Mouse (Mus musculus): ENCODE measurements around the gene Xpr1. TPM values are rescaled to one million over a fixed set of nuclear protein-coding genes. Genes with fewer than 3 reads are reported as not detected.

Xpr1 gene
- polyA plus RNA-seq, 1 experiment from 2014 or later: 7.5 TPM

GRCm38 (mm10) chr1:155427126-155427865 lies 10.1 kb upstream of the Xpr1 start:
- Histone ChIP-seq H3K4me3 (no peak overlapping the region), H3K4me2 (no peak overlapping the region), H3K9ac (no peak overlapping the region), H3K27me3 (no peaks in the 10 kb centered on the region), H3K27ac (no peak overlapping the region), H3K9me3 (no peaks in the 10 kb centered on the region), H3K4me1 (no peaks in the 10 kb centered on the region), H3K36me3 (no peaks in the 10 kb centered on the region)
- 66% methylated on average over 6 of the region's 6 CpGs for WGBS
- ATAC-seq (ENCODE audit: insufficient number of reproducible peaks, low FRiP score, low TSS enrichment, low read depth): no peak

DNA sequence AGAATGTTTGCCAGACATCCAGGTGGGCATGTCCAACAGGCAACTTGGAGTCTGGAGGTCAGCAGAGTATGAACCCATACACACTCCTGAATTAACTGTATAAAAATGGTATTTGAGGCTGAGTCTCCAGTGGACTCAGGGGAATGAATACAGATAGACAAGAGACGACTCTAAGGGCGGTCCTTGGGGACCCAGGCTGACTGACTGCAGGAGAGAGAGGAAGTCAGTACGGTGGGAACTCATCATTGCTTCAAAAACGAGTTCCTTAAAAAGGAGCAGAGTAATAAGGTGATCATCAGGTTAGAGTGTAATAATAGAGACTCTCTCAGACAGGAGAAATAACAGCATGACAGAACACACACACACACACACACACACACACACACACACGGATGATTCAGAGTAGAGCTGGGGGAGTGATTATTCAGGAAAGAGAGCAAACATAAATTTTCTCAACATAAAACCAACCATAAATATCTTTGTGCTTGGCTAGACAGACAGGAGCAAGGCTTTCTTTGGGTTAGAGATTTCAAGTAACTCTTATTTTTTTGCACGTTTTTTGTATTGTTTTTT lies 8.6 kb upstream of the Xpr1 start:
- H3K27ac ChIP-seq: no peak overlapping the region
- no peak overlapping the region for H3K9ac ChIP-seq
- H3K36me3 ChIP-seq: no peaks in the 10 kb centered on the region
- H3K4me2 ChIP-seq: no peak overlapping the region
- no peaks in the 10 kb centered on the region for H3K9me3 ChIP-seq
- no peaks in the 10 kb centered on the region for H3K27me3 ChIP-seq
- no peaks in the 10 kb centered on the region for H3K4me1 ChIP-seq
- no peak overlapping the region for H3K4me3 ChIP-seq
- no peak for ATAC-seq (ENCODE audit: insufficient number of reproducible peaks, low FRiP score, low TSS enrichment, low read depth)
- 56% methylated on average over 6 of the region's 6 CpGs for WGBS

GRCm38 (mm10) chr1:155425285-155425684 lies 8.1 kb upstream of the Xpr1 start:
- WGBS: 83% methylated on average over 5 of the region's 5 CpGs
- no peaks in the 10 kb centered on the region for H3K27me3 ChIP-seq
- ATAC-seq (ENCODE audit: insufficient number of reproducible peaks, low FRiP score, low TSS enrichment, low read depth): no peak
- H3K9ac ChIP-seq: no peak overlapping the region
- H3K4me3 ChIP-seq: no peak overlapping the region
- no peaks in the 10 kb centered on the region for H3K4me1 ChIP-seq
- no peak overlapping the region for H3K4me2 ChIP-seq
- no peaks in the 10 kb centered on the region for H3K36me3 ChIP-seq
- H3K9me3 ChIP-seq: no peaks in the 10 kb centered on the region
- no peak overlapping the region for H3K27ac ChIP-seq

GRCm38 (mm10) chr1:155423801-155424200 lies 6.6 kb upstream of the Xpr1 start:
- no peak overlapping the region for H3K4me3 ChIP-seq
- no peaks in the 10 kb centered on the region for H3K27me3 ChIP-seq
- H3K9ac ChIP-seq: no peak overlapping the region
- 73% methylated on average over 4 of the region's 4 CpGs for WGBS
- no peak for ATAC-seq (ENCODE audit: insufficient number of reproducible peaks, low FRiP score, low TSS enrichment, low read depth)
- no peak overlapping the region for H3K4me2 ChIP-seq
- H3K27ac ChIP-seq: no peak overlapping the region
- no peaks in the 10 kb centered on the region for H3K9me3 ChIP-seq
- no peaks in the 10 kb centered on the region for H3K36me3 ChIP-seq
- H3K4me1 ChIP-seq: no peaks in the 10 kb centered on the region

DNA sequence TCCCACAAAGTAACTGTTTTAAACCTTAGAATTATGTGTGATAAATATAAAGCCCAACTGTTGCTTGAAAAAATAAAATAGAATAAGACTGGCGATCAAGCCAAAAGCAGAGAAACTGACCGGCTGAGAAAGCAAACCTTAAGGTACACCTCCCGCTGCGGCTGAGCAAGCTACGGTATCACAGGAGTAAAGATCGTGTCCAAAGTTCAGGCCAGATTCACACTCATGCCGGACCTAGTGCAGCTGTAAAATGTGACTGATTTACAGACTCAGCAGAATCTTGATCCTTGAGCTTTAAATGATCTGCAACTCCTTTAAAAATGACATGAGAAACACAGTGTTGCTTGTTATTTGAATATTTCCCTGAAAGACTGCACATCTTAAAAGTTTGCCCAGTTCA lies 4.8 kb upstream of the Xpr1 start:
- ATAC-seq (ENCODE audit: insufficient number of reproducible peaks, low FRiP score, low TSS enrichment, low read depth): no peak
- H3K36me3 ChIP-seq: no peaks in the 10 kb centered on the region
- H3K27me3 ChIP-seq: no peaks in the 10 kb centered on the region
- no peak overlapping the region for H3K27ac ChIP-seq
- H3K4me3 ChIP-seq: no peak overlapping the region
- H3K9me3 ChIP-seq: no peaks in the 10 kb centered on the region
- H3K4me1 ChIP-seq: no peaks in the 10 kb centered on the region
- H3K4me2 ChIP-seq: no peak overlapping the region
- 76% methylated on average over 7 of the region's 7 CpGs for WGBS
- H3K9ac ChIP-seq: no peak overlapping the region

DNA sequence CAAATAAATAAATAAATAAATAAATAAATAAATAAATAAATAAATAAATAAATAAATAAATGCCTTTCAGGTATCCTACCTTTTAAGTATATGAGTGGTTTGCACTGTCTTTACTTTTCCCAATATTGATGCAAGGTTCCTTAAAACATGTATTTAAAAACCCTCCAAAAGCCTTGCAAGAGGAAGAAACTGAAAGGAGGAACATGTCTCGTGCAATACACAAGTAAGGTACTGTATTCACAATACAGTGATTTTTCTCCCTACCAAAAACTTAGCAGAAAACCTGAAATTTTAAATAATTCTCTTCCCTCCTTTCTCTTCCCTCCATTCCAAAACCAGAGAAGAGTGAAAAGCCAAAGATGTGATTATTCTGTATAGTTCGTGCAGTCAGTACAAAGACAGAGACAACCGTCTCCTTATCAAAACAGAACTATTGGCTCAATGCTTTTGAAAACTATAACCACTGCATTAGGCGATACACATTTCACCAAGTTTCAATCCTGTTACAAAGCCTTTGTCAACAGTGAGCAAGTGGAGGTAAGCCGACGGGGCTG lies 991 bp downstream of the Xpr1 start:
- Histone ChIP-seq H3K9me3 (no peaks in the 10 kb centered on the region), H3K27me3 (no peaks in the 10 kb centered on the region), H3K4me3 (peak overlapping the region; percentile 97), H3K36me3 (no peaks in the 10 kb centered on the region), H3K9ac (peak overlapping the region; percentile 67), H3K27ac (peak overlapping the region; percentile 75; the same call in 1 of the 2 replicates), H3K4me2 (peak overlapping the region; percentile 80), H3K4me1 (no peaks in the 10 kb centered on the region)
- 5% methylated on average over 6 of the region's 6 CpGs for WGBS
- ATAC-seq (ENCODE audit: insufficient number of reproducible peaks, low FRiP score, low TSS enrichment, low read depth): no peak

- no peaks in the 10 kb centered on the region for H3K4me1 ChIP-seq
- no peak overlapping the region for H3K9ac ChIP-seq
- H3K27ac ChIP-seq: no peak overlapping the region
- no peak overlapping the region for H3K4me3 ChIP-seq
- H3K4me2 ChIP-seq: no peak overlapping the region
- WGBS: 28% methylated on average over 4 of the region's 4 CpGs
- H3K36me3 ChIP-seq: no peaks in the 10 kb centered on the region
- H3K27me3 ChIP-seq: no peaks in the 10 kb centered on the region
- ATAC-seq (ENCODE audit: insufficient number of reproducible peaks, low FRiP score, low TSS enrichment, low read depth): no peak
- H3K9me3 ChIP-seq: no peaks in the 10 kb centered on the region
These were observed 1.8 kb downstream of the Xpr1 start for GRCm38 (mm10) chr1:155415421-155415820.

GRCm38 (mm10) chr1:155412705-155413104 lies 4.5 kb downstream of the Xpr1 start:
- no peaks in the 10 kb centered on the region for H3K27me3 ChIP-seq
- H3K36me3 ChIP-seq: no peaks in the 10 kb centered on the region
- no peaks in the 10 kb centered on the region for H3K4me1 ChIP-seq
- no peak overlapping the region for H3K9ac ChIP-seq
- no peak overlapping the region for H3K4me3 ChIP-seq
- no peak overlapping the region for H3K4me2 ChIP-seq
- H3K27ac ChIP-seq: no peak overlapping the region
- no peaks in the 10 kb centered on the region for H3K9me3 ChIP-seq
- no peak for ATAC-seq (ENCODE audit: insufficient number of reproducible peaks, low FRiP score, low TSS enrichment, low read depth)
- WGBS: 51% methylated on average over 2 of the region's 2 CpGs

- Histone ChIP-seq H3K4me3 (no peak overlapping the region), H3K27me3 (no peaks in the 10 kb centered on the region), H3K4me2 (no peak overlapping the region), H3K9ac (no peak overlapping the region), H3K36me3 (no peaks in the 10 kb centered on the region), H3K4me1 (no peaks in the 10 kb centered on the region), H3K9me3 (no peaks in the 10 kb centered on the region), H3K27ac (no peak overlapping the region)
- ATAC-seq (ENCODE audit: insufficient number of reproducible peaks, low FRiP score, low TSS enrichment, low read depth): no peak
- WGBS: 80% methylated on average over 2 of the region's 2 CpGs
These were observed 8.6 kb downstream of the Xpr1 start for GRCm38 (mm10) chr1:155408577-155408966.

GRCm38 (mm10) chr1:155407697-155408576 lies 9.3 kb downstream of the Xpr1 start:
- Histone ChIP-seq H3K36me3 (no peaks in the 10 kb centered on the region), H3K27me3 (no peaks in the 10 kb centered on the region), H3K4me2 (no peak overlapping the region), H3K27ac (no peak overlapping the region), H3K4me3 (no peak overlapping the region), H3K4me1 (no peaks in the 10 kb centered on the region), H3K9me3 (no peaks in the 10 kb centered on the region), H3K9ac (no peak overlapping the region)
- ATAC-seq (ENCODE audit: insufficient number of reproducible peaks, low FRiP score, low TSS enrichment, low read depth): no peak
- WGBS: 86% methylated on average over 11 of the region's 11 CpGs

DNA sequence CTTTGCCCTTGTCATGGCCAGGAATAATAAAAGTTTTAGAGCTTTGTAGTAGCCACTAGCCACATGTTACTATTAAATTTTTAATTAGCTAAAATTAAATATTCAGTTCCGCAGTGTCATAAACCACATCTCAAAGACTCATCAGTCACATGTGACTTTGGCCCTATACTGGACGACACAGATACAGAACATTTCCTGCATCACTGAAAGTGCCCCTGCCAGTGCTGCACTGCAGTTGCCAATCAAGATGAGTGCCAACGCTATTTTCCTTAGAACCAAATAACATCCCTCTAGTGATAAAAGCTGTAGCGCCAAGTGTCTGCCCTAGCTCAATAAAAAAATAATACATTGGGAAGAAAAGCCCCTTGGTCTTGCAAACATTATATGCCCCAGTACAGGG lies 17.2 kb downstream of the Xpr1 start:
- WGBS: 76% methylated on average over 4 of the region's 4 CpGs
- Histone ChIP-seq H3K4me1 (no peaks in the 10 kb centered on the region), H3K36me3 (no peaks in the 10 kb centered on the region), H3K9ac (no peak overlapping the region), H3K27ac (no peak overlapping the region), H3K4me2 (no peak overlapping the region), H3K4me3 (no peak overlapping the region), H3K9me3 (no peaks in the 10 kb centered on the region), H3K27me3 (no peaks in the 10 kb centered on the region)
- no peak for ATAC-seq (ENCODE audit: insufficient number of reproducible peaks, low FRiP score, low TSS enrichment, low read depth)

DNA sequence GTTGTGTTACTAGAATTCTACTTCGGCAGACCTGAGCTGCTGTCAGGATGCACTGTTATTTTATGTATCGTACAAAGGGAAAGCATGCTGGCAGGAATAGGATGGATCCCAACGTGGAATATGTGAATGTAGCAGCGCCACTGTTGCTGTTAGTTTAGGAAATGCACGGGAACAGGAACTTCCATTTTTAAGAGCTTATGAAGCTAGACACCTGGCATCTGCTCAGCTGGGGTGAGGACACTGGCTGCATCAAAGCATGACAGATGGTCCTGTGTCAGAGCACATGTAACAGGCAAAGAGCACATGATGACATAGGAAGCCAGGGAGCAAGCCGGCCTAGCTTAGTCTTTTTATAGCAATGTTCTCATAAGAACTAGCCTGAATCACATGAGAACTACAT lies 22.4 kb downstream of the Xpr1 start:
- Histone ChIP-seq H3K4me2 (no peak overlapping the region), H3K9ac (no peak overlapping the region), H3K36me3 (no peaks in the 10 kb centered on the region), H3K4me1 (no peaks in the 10 kb centered on the region), H3K27ac (no peak overlapping the region), H3K9me3 (no peaks in the 10 kb centered on the region), H3K4me3 (no peak overlapping the region), H3K27me3 (no peaks in the 10 kb centered on the region)
- ATAC-seq (ENCODE audit: insufficient number of reproducible peaks, low FRiP score, low TSS enrichment, low read depth): no peak
- WGBS: 69% methylated on average over 6 of the region's 6 CpGs

All from limb, embryonic 15.5 days (tissue).